Mouse (Mus musculus) kidney, postnatal 36 days (tissue): ENCODE data around the gene Smg6.
"Not testable (repeated sequence)": the region's sequence is repeated elsewhere in the genome, so short reads cannot be mapped to it uniquely, and the experiment has no call there.

Experiments used
- DNase-seq, 2 experiments: peaks; one replicate each; pipeline ENCODE4 v3.0.0; 2021 to 2022; ENCODE audit warnings: mixed read lengths in 2 of 2

Smg6 gene

DNA sequence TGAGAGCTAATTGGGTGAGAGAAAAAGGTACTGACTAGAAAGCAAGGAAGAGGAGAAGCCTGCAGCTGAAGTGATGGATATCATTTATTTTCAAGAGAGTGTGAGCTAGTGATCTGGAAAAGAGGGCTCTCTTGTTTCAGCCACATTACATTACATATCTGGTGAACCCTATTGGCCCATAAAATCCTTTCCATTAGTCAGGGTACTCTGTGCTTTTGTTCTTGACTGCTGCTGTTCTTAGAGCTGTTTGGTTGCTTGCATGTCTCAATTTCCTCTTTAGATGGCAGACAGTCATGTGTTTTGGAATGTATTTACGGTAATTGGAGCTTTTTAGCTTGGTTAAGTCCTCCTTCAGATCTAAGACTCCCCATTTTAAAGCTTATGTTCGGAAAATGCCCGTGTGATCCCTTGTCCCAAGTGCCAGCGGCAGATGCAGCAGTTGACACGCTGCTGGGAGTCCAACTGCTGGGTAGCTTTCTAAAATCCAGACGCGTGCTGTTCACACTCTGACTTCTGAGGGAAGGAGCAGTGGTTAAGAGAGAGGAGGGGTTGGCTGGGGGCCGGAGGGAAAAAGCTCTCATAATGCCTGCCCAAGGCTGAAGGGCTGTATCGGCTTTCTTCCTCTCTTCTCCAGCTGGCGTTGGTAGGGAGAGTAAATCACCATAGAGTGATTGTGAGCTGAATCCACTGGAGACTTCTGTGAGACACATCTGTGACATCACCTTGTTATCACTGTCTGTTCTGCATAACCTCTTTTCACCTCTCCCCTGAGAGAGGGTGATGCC is 75.4 kb downstream of the Smg6 start:
- no peak for DNase-seq

DNA sequence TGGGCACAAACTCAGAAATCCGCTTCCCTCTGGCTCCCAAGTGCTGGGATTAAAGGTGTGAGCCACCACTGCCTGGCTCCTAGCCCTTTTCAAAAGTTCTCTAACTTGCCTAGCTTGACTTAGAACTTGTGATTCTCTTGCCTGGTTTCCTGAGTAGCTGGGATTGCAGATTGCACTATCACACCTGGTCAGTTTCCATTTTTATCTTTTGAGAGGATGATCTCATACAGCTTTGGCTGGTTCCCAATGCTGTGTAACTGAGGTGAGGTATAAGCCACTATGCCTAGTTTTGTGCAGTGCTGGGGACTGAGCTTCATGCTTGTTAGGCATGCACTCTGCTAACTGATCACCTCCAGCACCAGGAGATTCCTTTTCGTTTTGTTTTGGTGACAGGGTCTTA is 82.6 kb downstream of the Smg6 start:
- DNase-seq: no peak

DNA sequence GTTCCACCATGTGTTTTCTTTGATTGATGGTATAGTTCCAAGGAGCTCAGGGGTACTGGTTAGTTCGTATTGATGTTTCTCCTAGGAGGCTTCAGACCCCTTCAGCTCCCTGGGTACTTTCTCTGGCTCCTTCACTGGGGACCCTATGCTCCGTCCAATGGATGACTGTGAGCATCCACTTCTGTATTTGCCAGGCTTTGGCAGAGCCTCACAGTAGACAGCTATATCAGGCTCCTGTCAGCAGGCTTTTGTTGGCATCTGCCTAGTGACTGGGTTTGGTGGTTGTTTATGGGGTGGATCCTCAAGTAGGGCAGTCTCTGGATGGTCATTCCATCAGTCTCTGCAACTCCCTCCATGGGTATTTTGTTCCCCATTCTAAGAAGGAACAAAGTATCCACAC is 83.9 kb downstream of the Smg6 start:
- DNase-seq: not testable (repeated sequence)

DNA sequence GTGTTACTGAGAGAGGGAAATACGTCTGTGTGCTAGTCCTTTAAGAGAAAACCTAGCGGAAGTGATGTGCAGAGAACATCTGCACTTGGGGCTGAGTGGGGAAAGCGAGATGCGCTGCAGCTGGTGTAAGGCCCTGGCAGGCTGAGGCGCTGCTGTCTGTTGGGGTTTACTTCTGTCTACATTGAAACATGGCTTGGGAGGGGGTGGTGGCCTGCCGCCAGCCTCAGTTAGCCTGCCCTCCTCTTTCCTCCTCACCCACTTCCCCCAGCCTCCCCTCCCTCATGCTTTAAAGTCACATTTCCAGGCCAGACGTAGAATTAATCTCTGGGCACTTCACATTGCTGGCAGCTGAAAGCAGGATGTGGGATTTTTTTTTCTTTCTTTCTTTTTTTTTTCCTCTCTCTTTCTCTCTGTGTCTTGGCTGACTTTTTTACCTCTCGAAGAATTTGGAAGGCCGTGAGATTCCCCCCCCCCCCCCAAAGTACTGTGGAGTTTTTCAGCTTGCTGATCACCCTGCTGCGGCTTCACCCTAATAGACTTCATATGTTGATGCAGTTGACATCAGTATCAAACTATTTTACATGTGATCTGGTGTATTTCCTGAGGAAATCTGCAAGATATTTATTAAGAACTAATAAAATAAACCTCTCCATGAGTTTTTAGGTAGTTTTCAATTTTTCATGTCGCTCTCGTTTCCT is 87.5 kb downstream of the Smg6 start:
- DNase-seq: peak; percentile 60 to 69

DNA sequence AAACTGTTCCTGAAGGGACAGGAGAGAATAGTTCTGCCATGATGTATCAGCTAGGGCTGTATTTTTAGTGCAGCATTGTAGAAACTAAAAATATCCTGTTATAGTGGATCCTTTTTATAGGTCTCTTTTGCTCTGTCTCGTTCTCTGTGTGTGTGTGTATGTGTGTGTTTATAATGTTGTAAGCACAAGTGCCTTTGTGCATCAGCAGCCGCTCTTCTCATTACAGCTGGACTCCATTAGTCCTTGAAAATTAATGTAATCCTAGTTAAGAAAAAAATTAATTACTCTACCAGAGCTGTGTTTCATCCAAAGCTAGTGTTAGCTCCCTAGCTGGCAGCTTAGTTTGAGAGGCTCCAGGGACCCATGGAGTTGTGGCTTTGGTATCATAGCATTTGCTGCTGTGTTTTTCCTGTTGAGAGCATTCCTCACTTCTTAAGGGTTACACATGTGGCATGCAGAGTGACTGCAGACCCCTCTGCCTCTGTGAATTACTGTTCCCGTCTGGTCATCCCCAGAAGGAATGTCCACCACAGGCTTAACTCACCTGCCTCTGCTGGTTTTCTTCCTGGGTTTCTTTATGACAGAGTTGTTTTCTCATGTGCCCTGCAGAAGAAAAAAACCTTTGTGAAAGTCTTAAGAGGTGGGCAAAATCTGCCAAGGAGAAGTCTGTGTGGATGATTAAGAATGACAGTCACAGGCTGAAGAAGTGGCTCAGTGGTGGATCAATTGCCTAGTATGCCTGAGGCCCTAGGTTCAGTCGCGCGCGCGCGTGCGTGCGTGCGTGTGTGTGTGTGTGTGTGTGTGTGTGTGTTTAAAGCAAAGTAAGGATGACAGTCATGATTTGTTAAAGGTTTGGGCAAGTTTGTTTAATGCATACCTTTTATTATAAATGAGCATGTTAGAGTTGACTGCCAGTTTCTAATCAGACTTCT is 88.4 kb downstream of the Smg6 start:
- DNase-seq: no peak

DNA sequence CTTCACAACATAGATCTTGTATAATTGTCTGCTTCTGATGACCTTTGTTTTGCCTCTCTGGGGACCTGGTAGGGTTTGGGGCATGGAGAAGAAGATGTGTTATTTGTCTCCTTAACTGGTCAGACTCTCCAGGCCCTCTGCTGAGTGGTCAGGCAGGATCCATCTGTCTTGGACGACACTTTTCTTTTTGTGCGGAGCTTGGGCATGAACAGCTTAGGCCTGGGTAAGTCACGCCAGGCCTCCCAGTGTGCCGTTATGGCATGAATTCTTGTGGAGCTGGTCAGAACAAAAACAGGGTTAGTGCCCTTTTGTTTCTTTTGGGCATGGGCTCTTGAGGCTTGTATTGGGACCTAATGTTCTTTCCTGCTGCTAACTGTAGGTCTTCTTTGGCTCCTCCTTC is 89.2 kb downstream of the Smg6 start:
- DNase-seq: no peak

DNA sequence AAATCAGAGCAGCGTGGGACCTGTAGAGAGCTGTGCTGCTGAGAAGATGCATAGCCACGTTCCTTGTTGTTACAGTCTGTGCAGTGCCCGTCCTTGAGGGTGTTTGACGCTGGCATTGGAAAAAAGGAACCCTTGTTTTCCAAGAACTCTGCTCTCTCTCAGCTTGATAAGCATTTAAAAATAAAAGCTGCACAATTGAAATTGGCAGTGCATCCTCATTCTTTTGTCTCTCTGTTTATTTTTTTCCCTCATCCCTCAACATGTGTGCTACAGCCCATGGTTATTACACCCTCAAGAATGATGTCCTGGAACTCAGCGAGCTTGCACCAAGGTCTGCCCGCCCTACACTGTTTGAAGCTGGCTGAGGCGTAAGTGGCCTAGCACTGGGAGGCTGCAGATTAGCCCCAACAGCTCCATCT is 89.8 kb downstream of the Smg6 start:
- DNase-seq: no peak

DNA sequence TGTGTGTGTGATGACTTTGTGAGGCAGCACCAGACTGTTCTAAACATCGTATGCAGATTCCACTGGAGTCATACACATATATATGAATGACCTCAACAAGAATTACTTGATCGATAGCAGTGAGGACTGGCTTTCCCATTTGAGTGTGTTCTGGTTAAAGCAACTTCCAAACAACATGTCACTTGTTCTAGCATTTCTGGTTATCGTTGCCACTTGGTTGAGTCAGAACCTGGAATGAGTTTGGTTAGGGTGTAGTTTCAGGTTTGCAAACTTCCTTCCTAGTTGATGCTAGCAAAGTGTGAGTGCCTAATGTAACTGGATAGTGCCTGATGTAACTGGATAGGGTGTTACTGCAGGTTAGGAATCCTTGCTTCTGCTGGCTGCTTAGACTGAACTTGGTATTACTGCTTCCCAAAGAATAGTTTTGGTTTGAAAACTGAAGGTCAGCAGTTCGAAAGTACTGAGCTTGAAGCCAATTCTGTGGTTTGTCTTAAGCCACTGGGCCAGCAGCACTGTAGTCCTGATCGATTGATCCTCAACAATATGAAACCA is 90.8 kb downstream of the Smg6 start:
- DNase-seq: no peak

DNA sequence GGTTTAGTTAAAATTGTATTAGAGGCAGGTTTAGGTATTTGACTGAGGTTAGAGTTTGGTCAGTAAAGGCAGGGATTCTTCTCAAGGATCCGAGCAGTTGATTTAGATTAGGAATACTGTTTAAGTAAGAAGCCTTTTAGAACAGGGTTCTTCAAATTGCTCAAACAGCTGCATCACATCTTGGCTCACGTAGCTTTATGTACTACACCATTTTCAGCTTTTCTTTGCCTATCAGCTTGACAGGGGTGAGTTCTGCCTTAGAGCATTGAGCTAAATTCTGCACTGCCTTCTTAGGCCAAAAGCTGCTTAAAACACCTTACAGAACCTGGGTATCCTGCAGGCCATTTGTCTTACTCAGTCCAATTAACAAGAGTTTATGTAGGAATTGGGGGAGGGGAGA is 92.2 kb downstream of the Smg6 start:
- no peak for DNase-seq

DNA sequence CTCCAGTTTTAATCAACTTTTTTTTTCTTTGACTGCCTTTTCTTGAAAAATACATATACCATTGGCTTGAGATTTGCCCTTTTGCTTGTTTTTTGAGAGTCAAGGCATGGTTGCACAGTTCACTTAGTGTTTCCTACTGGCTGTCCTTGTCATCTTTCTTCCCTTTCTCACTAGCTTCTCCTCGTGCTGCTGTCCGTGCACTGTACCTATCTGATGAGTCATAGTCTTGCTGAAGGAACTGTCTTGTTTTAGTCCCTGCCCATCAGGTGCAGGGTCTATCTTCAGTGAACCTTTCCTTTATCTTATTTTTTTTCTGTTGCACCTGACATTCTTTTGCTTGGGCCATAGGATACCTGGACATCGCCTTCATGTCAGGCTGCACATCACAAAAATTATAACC is 101.4 kb downstream of the Smg6 start:
- DNase-seq: no peak

DNA sequence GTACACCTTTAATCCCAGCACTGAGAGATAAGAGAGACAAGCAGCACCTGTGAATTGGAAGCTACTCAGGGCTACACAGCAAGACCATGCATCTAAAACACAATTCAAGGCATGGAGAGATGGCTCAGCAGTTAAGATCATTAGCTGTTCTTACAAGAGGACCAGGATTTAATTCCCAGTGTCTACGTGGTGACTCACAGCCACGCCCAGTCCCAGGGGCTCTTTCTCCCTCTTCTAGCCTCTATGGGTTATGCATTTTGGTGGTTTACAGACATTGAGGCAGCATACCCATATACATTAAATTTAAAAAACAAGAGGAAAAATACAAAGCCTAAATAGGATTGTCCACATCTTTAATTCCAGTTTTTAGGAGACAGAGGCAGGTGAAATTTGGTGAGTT is 102.0 kb downstream of the Smg6 start:
- no peak for DNase-seq

DNA sequence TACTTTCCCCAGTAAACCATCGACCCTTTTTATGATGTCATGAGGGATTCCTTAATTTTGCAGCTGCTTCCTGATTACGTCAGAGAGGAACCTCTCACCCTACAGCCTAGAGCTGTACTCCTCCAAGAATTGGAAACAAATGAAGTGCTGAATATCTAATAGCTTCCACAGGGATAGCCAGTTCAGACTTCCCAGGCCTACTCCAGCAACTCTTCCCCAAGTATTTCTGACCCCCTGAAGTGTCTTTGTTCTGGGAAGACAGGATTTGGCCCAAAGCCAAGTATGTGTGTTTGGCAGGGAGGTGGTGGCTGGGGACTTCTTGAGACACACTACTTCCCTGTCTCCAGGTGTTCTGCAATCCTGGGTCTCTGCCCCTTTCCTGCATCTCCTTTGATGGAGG is 105.6 kb downstream of the Smg6 start:
- no peak for DNase-seq

DNA sequence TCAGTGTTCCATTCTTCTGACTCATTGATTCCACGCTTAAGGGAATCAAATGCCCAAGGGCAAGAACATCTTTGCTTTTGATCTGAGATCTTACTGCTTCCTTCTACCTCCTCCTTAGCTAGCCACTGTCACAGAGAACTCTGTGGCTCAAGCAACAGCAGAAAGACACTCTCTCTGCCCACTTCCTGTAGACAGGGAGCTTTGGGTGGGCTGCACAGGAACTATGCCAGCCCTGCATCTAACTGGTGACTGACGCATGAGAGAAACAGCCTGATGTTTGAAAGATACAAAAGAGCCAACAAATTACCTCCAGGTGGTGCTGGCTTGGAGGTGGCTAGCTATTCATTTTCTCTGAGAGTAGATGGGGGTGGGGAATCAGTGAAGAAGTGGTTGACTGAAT is 107.3 kb downstream of the Smg6 start:
- no peak for DNase-seq

DNA sequence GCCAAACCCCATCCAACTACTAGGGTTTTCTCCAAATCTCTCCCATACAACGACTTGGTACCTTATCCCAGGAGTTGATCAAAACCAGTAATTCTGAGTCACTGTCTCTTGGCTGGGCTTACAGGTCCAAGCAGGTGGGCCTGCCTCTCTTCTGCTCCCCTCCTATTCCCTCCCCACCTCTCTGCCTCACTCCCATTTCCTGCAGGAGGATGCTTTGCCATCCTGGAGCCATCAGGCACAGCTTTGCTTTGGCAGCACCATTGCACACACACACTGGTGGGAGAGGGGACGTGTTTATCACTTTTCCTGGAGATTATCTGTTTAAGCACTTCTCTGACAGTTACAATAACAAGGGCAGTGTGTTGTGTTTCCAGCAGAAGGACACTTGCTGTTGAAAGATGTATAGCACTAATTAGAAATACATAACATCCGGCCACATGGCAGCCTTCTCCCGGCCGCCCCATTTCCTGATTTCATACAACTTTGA is 108.0 kb downstream of the Smg6 start:
- no peak for DNase-seq

DNA sequence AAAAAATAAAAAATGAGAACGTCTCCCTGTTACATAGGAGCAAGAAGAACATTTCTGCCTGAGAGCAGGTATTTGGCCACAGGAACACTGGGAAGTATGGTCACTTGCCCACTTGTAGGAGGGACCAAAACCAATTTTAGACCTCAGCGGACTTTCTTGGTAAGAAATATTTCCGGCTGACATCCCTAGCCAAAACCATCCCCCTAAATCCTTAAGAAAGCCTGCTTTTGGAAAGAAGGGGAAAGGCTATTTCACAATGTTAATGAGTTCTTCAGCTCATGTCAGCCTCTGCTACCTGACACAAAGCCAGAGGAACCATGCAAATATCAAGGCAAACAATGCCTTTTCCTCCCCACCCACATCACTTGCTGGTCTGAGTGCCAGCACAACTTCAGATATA is 108.5 kb downstream of the Smg6 start:
- no peak for DNase-seq

DNA sequence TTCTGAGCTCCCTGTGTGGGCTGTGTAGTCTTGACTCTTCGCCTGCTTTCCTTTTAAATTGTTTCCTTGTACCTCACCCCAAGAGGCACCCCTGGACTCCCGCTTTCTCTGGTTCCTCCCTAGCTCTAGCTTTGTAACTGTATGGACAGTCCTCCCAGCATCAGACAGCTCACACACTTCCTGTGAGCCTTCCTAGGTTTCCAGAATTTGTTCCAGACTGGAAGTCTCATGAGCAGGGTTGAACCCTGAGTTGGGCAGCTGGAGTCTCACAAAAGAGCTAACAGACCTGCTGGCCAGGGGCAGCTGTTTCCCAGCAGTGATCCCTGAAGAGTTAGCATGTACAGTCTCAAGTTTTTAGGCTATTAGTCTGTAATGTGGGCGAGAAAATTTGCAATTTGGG is 118.7 kb downstream of the Smg6 start:
- no peak for DNase-seq

DNA sequence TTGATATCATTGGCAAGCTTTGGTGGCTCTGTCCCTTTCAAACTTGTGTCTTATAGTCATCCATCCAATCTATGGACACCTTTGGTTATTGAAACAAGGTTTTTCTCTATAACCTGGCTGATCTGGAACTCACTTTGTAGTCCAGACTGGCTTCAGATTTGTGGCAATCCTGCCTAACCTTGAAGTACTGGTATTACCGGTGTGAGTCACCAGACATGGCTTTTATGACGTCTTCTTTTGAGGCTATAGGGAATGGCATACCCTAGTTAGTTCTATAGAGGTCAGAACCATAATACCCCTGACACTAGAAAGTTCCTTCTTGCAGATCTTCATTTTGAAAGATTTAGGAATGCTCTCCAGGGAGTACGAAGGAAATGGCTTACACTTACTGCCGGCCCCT is 120.2 kb downstream of the Smg6 start:
- DNase-seq: no peak

DNA sequence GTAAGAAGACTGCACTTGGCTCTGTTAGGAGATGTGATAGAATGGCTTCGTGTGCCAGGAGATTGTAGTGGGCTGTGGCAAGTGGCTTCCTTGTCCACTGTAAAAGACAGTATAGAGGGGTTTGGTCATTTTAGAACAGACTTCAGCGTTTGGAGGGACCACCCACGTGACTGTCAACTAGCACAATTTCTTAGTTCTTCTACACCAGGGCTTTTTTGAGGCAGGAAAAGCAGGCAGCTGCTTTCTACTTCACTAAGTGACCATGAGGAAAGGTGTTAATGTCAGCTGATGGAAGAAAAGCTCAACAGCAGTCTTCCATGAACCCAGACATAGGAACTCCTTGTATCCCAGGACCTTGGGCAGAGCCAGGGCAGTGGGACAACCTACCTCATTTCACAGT is 121.0 kb downstream of the Smg6 start:
- DNase-seq: no peak

DNA sequence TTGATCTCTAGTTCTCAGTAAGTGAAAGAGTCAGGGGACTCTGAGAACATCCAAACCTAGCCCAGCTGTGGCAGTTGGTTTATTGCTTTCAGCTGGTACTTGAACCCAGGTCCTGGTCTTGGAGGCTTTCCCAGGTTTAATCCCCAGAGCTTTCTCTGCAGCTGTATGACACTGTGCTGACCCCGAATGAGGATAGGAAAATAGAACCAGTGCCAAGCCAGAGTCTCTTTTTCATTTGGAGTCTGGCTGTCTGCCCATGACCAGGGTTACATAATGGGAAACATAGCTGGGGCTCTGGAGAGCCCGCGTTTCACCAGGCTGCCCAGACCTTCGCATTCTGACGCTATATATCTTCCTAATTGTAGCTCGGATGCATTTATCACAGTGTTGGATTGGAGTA is 121.4 kb downstream of the Smg6 start:
- DNase-seq: peak; percentile 96 to 97

DNA sequence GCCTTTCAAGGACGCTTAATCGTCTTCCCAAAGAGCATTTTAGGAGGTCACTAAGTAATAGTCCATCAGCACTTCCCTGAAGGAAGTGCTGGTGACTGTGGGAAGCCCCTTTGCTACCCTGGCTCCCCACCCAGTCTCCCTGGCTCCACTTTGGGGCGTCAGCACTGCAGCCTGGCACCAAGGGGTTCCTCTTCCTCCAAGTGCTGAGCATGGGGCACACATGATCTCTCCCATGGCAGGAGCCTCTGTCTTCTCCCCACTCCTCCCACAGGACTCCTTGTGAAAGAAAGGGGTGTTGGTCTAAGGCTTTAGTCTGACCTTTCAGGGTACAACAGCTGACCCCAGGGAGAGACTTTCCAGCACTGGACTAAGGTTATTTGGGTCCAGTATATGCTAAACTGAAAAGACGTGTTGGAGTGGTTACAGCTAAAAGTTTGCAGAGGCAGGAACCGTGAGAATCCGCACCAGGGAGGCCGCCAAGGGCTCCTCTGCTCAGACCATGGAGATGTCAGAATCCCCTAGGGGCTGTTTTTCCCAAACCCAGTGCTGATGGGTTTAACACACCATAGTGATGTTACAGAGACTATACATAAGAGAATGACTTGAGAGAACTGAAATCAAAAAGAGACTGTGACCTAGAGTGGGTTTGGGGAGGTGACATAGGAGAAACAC is 122.2 kb downstream of the Smg6 start:
- peak in 1 of 2 experiments; percentile 21 for DNase-seq

DNA sequence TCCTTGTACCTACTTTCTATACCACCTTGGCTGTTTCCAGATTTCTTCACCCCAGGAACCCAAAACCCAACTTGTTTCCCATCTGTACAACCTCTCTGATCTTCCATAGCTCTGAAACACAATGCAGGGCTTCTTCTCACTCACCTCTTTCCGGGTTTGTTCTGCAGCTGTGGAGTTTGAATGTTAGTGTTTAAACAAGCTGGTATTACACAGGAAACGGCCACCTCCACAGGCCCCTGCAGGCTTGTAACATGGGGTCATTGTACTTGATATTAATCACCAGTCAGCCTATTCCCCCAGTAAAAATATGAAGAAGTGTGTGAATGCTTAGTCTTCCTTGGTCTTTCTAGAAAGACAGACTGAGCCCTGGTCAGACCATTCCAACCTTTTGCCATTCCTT is 123.5 kb downstream of the Smg6 start:
- no peak for DNase-seq

DNA sequence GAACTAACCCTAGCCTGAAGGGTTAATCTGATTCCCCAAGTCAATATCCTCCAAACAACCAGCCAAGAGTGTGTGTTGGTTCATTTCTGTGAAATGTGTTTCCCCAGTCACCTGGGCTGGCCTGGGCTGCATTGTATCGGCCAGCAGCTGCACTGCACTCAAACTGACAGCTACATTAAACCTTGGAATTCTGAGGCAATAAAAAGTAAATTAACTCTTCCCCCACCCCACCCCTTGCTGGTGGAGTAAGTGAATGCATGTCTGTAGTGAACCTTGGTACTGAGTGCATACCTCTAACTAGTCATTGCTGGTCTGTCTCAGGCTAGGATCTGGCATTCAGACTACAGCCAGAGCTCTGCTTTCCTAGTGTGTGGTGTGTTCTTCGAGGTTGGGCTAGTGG is 124.2 kb downstream of the Smg6 start:
- DNase-seq: no peak
